Mouse (Mus musculus) MEL (cell line): ENCODE data around the gene Nup35. TPM values are rescaled to one million over a fixed set of nuclear protein-coding genes. Genes with fewer than 3 reads are reported as not detected.

Experiments
- DNase-seq: peaks from one replicate; pipeline ENCODE4 v3.0.0; 2011; ENCODE audit warnings: low read depth, low spot score
- H3K27ac ChIP-seq: 2 replicates; pipeline ENCODE4 v1.5.1; 2012; ENCODE audit warnings: low read depth, mild to moderate bottlenecking, control low read depth, low read length, moderate library complexity; ENCODE audit not compliant: control insufficient read depth
- H3K27me3 ChIP-seq, 2 experiments: fragments of 150-350 bp in 1 of 2; sonication (generic) in 1 of 2; 2 replicates each; pipeline ENCODE4 v1.6.1; 2012; ENCODE audit warnings: low read length in 2 of 2, mild to moderate bottlenecking in 2 of 2, improper control_type of control experiment in 1 of 2, moderate library complexity in 1 of 2; ENCODE audit not compliant: insufficient read depth in 2 of 2, control insufficient read depth in 1 of 2
- H3K36me3 ChIP-seq, 2 experiments: 2 replicates each; pipeline ENCODE4 v1.6.1; 2012 to 2014; ENCODE audit warnings: low read length in 2 of 2, improper control_type of control experiment in 1 of 2, inconsistent platforms in 1 of 2, mild to moderate bottlenecking in 1 of 2; ENCODE audit not compliant: insufficient read depth in 2 of 2, control insufficient read depth in 1 of 2
- H3K4me1 ChIP-seq, 2 experiments: fragments of 150-350 bp in 1 of 2; sonication (generic) in 1 of 2; 2 replicates each; pipeline ENCODE4 v1.6.1; 2012; ENCODE audit warnings: low read length in 2 of 2, improper control_type of control experiment in 1 of 2, mild to moderate bottlenecking in 1 of 2; ENCODE audit not compliant: insufficient read depth in 2 of 2, control insufficient read depth in 1 of 2
- H3K4me3 ChIP-seq, 2 experiments: fragments of 150-350 bp in 1 of 2; sonication (generic) in 1 of 2; 2 replicates each; pipeline ENCODE4 v1.5.1; 2012; ENCODE audit warnings: low read depth in 2 of 2, low read length in 2 of 2, mild to moderate bottlenecking in 2 of 2, moderate library complexity in 2 of 2, control low read depth in 1 of 2, improper control_type of control experiment in 1 of 2; ENCODE audit not compliant: control insufficient read depth in 1 of 2, insufficient read depth in 1 of 2
- H3K79me2 ChIP-seq: 2 replicates; pipeline ENCODE4 v1.6.1; 2012; ENCODE audit warnings: mild to moderate bottlenecking, low read length, moderate library complexity; ENCODE audit not compliant: control insufficient read depth, poor library complexity, insufficient read depth
- H3K9ac ChIP-seq: 2 replicates; pipeline ENCODE4 v1.6.1; 2012; ENCODE audit warnings: low read depth, mild to moderate bottlenecking, control low read depth, low read length, moderate library complexity; ENCODE audit not compliant: control insufficient read depth, poor library complexity, severe bottlenecking
- H3K9me3 ChIP-seq: fragments of 150-350 bp; sonication (generic); replicated peaks from 2 replicates; pipeline ENCODE4 v1.6.1; 2012; ENCODE audit warnings: mild to moderate bottlenecking, low read length, improper control_type of control experiment, moderate library complexity; ENCODE audit not compliant: insufficient read depth
- BHLHE40 ChIP-seq: IDR thresholded peaks from 2 replicates; pipeline ENCODE4 v1.6.1; 2012; ENCODE audit warnings: low read depth, mild to moderate bottlenecking, inconsistent platforms, low read length, improper control_type of control experiment, borderline replicate concordance
- CHD1 ChIP-seq: IDR thresholded peaks from 2 replicates; pipeline ENCODE4 v1.6.1; 2012; ENCODE audit warnings: low read depth, mild to moderate bottlenecking, inconsistent platforms, low read length, improper control_type of control experiment
- CTCF ChIP-seq, 3 experiments: IDR thresholded peaks in 2 of 3; conservative IDR thresholded peaks in 1 of 3; 2 replicates each; pipeline ENCODE4 v1.5.1; 2011 to 2012; ENCODE audit warnings: low read length in 3 of 3, low read depth in 2 of 3, mild to moderate bottlenecking in 2 of 3, improper control_type of control experiment in 1 of 3, inconsistent platforms in 1 of 3, mixed read lengths in 1 of 3, moderate library complexity in 1 of 3; ENCODE audit not compliant: control insufficient read depth in 1 of 3, insufficient read depth in 1 of 3, poor library complexity in 1 of 3, severe bottlenecking in 1 of 3
- ELF1 ChIP-seq: IDR thresholded peaks from 2 replicates; pipeline ENCODE4 v1.6.1; 2014; ENCODE audit warnings: low read depth, mild to moderate bottlenecking, inconsistent platforms, low read length, improper control_type of control experiment, moderate library complexity
- EP300 ChIP-seq, 2 experiments: IDR thresholded peaks; 2 replicates each; pipeline ENCODE4 v1.6.1; 2011; ENCODE audit warnings: improper control_type of control experiment in 2 of 2, low read length in 2 of 2, low read depth in 1 of 2, mild to moderate bottlenecking in 1 of 2
- ETS1 ChIP-seq: IDR thresholded peaks from 2 replicates; pipeline ENCODE4 v1.6.1; 2012; ENCODE audit warnings: low read depth, mild to moderate bottlenecking, inconsistent platforms, low read length, improper control_type of control experiment, moderate library complexity
- GABPA ChIP-seq: IDR thresholded peaks from 2 replicates; pipeline ENCODE4 v1.6.1; 2012; ENCODE audit warnings: low read depth, mild to moderate bottlenecking, inconsistent platforms, low read length, improper control_type of control experiment, moderate library complexity
- GATA1 ChIP-seq: IDR thresholded peaks from 2 replicates; pipeline ENCODE4 v1.6.1; 2011; ENCODE audit warnings: low read depth, low read length, improper control_type of control experiment
- JUND ChIP-seq: IDR thresholded peaks from 2 replicates; pipeline ENCODE4 v1.6.1; 2011; ENCODE audit warnings: low read depth, mild to moderate bottlenecking, improper control_type of control experiment, low read length
- KAT2A ChIP-seq: conservative IDR thresholded peaks from 2 replicates; pipeline ENCODE4 v1.6.1; 2012; ENCODE audit warnings: low read depth, low read length, improper control_type of control experiment, inconsistent platforms
- MAFK ChIP-seq: IDR thresholded peaks from 2 replicates; pipeline ENCODE4 v1.6.1; 2011; ENCODE audit warnings: low read depth, mild to moderate bottlenecking, low read length, improper control_type of control experiment, borderline replicate concordance
- MAX ChIP-seq: IDR thresholded peaks from 2 replicates; pipeline ENCODE4 v1.6.1; 2011; ENCODE audit warnings: low read length, improper control_type of control experiment
- MEF2A ChIP-seq: IDR thresholded peaks from 2 replicates; pipeline ENCODE4 v1.6.1; 2014; ENCODE audit warnings: low read depth, mild to moderate bottlenecking, inconsistent platforms, low read length, improper control_type of control experiment; ENCODE audit not compliant: poor library complexity, insufficient replicate concordance, severe bottlenecking; ENCODE audit errors: extremely low read depth
- MXI1 ChIP-seq: IDR thresholded peaks from 2 replicates; pipeline ENCODE4 v1.6.1; 2011; ENCODE audit warnings: mild to moderate bottlenecking, low read depth, low read length, improper control_type of control experiment
- MYB ChIP-seq: IDR thresholded peaks from 2 replicates; pipeline ENCODE4 v1.6.1; 2011; ENCODE audit warnings: mild to moderate bottlenecking, low read depth, low read length, improper control_type of control experiment
- MYC ChIP-seq: IDR thresholded peaks from 2 replicates; pipeline ENCODE4 v1.6.1; 2011; ENCODE audit warnings: low read depth, mild to moderate bottlenecking, low read length, improper control_type of control experiment, moderate library complexity
- NELFE ChIP-seq: IDR thresholded peaks from 2 replicates; pipeline ENCODE4 v1.6.1; 2011; ENCODE audit warnings: low read depth, low read length, improper control_type of control experiment
- NRF1 ChIP-seq: IDR thresholded peaks from 2 replicates; pipeline ENCODE4 v1.6.1; 2014; ENCODE audit warnings: low read depth, mild to moderate bottlenecking, inconsistent platforms, low read length, improper control_type of control experiment, moderate library complexity; ENCODE audit not compliant: poor library complexity, insufficient read depth, severe bottlenecking
- POLR2A ChIP-seq, 2 experiments: IDR thresholded peaks; 2 replicates each; pipeline ENCODE4 v1.6.1; 2011 to 2012; ENCODE audit warnings: low read length in 2 of 2, mild to moderate bottlenecking in 2 of 2, control low read depth in 1 of 2, improper control_type of control experiment in 1 of 2, low read depth in 1 of 2, moderate library complexity in 1 of 2; ENCODE audit not compliant: control insufficient read depth in 1 of 2, insufficient read depth in 1 of 2, poor library complexity in 1 of 2
- POLR2AphosphoS2 ChIP-seq: IDR thresholded peaks from 2 replicates; pipeline ENCODE4 v1.6.1; 2011; ENCODE audit warnings: low read length, improper control_type of control experiment
- RAD21 ChIP-seq: IDR thresholded peaks from 2 replicates; pipeline ENCODE4 v1.6.1; 2011; ENCODE audit warnings: mild to moderate bottlenecking, low read depth, low read length, improper control_type of control experiment
- SIN3A ChIP-seq: IDR thresholded peaks from 2 replicates; pipeline ENCODE4 v1.6.1; 2012; ENCODE audit warnings: low read length, improper control_type of control experiment, inconsistent platforms
- SMC3 ChIP-seq: IDR thresholded peaks from 2 replicates; pipeline ENCODE4 v1.6.1; 2011; ENCODE audit warnings: low read depth, low read length, improper control_type of control experiment
- TAL1 ChIP-seq: IDR thresholded peaks from 2 replicates; pipeline ENCODE4 v1.6.1; 2012; ENCODE audit warnings: mild to moderate bottlenecking, inconsistent platforms, low read length, moderate library complexity, mixed read lengths
- TBP ChIP-seq: IDR thresholded peaks from 2 replicates; pipeline ENCODE4 v1.8.0; 2011; ENCODE audit warnings: low read depth, low read length, improper control_type of control experiment
- TCF12 ChIP-seq: IDR thresholded peaks from 2 replicates; pipeline ENCODE4 v1.6.1; 2014; ENCODE audit warnings: low read depth, mild to moderate bottlenecking, inconsistent platforms, low read length, improper control_type of control experiment, moderate library complexity
- UBTF ChIP-seq: IDR thresholded peaks from 2 replicates; pipeline ENCODE4 v1.6.1; 2012; ENCODE audit warnings: low read depth, mild to moderate bottlenecking, inconsistent platforms, low read length, improper control_type of control experiment, moderate library complexity, borderline replicate concordance; ENCODE audit not compliant: insufficient read depth
- USF1 ChIP-seq: IDR thresholded peaks from 2 replicates; pipeline ENCODE4 v1.6.1; 2014; ENCODE audit warnings: low read depth, mild to moderate bottlenecking, inconsistent platforms, low read length, improper control_type of control experiment, moderate library complexity
- USF2 ChIP-seq, 2 experiments: IDR thresholded peaks; 2 replicates each; pipeline ENCODE4 v1.6.1; 2011 to 2012; ENCODE audit warnings: improper control_type of control experiment in 2 of 2, low read length in 2 of 2, borderline replicate concordance in 1 of 2, inconsistent platforms in 1 of 2, low read depth in 1 of 2, mild to moderate bottlenecking in 1 of 2; ENCODE audit not compliant: insufficient read depth in 1 of 2
- ZC3H11A ChIP-seq: IDR thresholded peaks from 2 replicates; pipeline ENCODE4 v1.6.1; 2012; ENCODE audit warnings: low read depth, mild to moderate bottlenecking, inconsistent platforms, low read length, improper control_type of control experiment
- ZKSCAN1 ChIP-seq: IDR thresholded peaks from 2 replicates; pipeline ENCODE4 v1.6.1; 2012; ENCODE audit warnings: low read depth, mild to moderate bottlenecking, inconsistent platforms, low read length, improper control_type of control experiment, moderate library complexity
- ZMIZ1 ChIP-seq: IDR thresholded peaks from 2 replicates; pipeline ENCODE4 v1.6.1; 2012; ENCODE audit warnings: low read depth, mild to moderate bottlenecking, inconsistent platforms, low read length, improper control_type of control experiment, moderate library complexity
- ZNF384 ChIP-seq: IDR thresholded peaks from 2 replicates; pipeline ENCODE4 v1.6.1; 2012; ENCODE audit warnings: low read depth, mild to moderate bottlenecking, inconsistent platforms, low read length, improper control_type of control experiment
- polyA plus RNA-seq, 2 experiments: library from polyadenylated mRNA; stranded (reverse) in 1 of 2; unstranded in 1 of 2; fragments of >175 nt in 1 of 2; fragments of >200 nt in 1 of 2; gene quantifications; 2 replicates each; pipeline versions ENCODE4 v1.2.1 to v1.2.4; 2012; ENCODE audit warnings: low replicate concordance in 2 of 2, low read depth in 1 of 2; ENCODE audit not compliant: insufficient read length in 2 of 2, insufficient read depth in 1 of 2, missing spikeins in 1 of 2
- total RNA-seq: library from RNA; depleted of rRNA; stranded (reverse); fragments of 300-350 nt; gene quantifications from 2 replicates; pipeline ENCODE4 v1.2.3, GENCODE M21; 2012; rRNA removed

Gene Nup35
- total RNA-seq (49.6 and 51.5 TPM in 2 replicates), polyA plus RNA-seq (10 to 100 TPM in 1 of 2 experiments, not detected in 1; 36.1 TPM)

DNA sequence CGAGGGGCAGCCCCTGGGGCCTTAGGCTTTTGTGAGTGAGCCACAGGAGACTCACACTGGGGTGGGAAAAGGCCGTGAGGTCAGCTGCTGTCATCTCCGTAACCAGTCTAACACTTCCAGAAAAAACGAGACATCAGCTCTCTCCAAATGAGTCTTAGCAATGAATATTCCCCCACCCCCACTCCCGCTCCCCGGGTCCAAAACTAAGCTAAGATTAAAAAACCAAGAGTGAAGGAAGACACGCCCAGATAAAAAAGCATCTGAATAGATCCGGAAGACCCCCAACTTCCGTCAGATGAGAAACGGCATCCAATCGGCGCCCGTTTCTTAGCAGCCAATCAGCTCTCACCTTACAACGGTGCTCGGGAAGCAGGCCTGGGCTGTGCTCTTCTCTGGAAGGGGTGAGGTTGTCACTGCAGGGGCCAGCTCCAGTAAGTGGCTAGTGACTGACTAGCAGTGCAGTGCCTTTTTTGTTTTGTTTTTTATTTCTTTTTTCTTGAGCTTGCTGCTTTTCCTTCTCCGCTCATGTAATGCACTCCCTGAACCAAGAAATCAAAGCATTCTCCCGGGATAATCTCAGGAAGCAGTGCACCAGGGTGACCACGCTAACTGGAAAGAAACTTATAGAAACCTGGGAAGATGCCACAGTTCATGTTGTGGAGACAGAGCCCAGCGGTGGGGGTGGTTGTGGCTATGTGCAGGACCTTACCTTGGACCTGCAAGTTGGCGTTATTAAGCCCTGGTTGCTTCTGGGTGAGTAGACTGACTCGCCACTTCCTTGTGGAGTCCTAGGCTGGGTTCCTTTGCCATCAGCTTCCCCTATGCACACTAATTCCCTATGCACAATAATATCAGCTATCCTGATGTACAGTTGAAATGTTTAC, at the start of gene Nup35, which contains the start of gene Dusp19:
TSS of gene Nup35 (plus strand) at position 383 of the 884 bp plus-strand sequence.
TSS of gene Dusp19 (plus strand) at position 192 of the 884 bp plus-strand sequence.
- Histone ChIP-seq H3K27me3 (no peaks in the 10 kb centered on the region), H3K4me3 (peak within 1 kb of the TSS; percentile 90 to 93), H3K36me3 (peaks cover 0 to 17% of the 10 kb centered on the region in 2 experiments; a peak in 2 of 4 replicates), H3K27ac (peak within 1 kb of the TSS; percentile 90), H3K4me1 (peaks cover 0 to 2% of the 10 kb centered on the region in 2 experiments; a peak in 2 of 4 replicates), H3K9ac (peak within 1 kb of the TSS; percentile 89), H3K9me3 (no peaks in the 10 kb centered on the region), H3K79me2 (peaks cover 6% of the 10 kb centered on the region; the same call in 1 of the 2 replicates)
- peak; percentile 97 for DNase-seq
- TF ChIP-seq GATA1 (no peak; the same call in 1 of the 2 replicates), RAD21 (no peak), USF1 (peak; percentile 73), MAX (peak; percentile 39; the same call in 1 of the 2 replicates), USF2 (IDR thresholded peaks at IDR 0.05; ENCODE audit: borderline replicate concordance in 1 of 2, insufficient read depth in 1 of 2, low read depth in 1 of 2, low read length in 2 of 2) (no peak), GABPA (peak; percentile 77; the same call in 1 of the 2 replicates), NELFE (peak; percentile 93), POLR2AphosphoS2 (peak; percentile 89), EP300 (IDR thresholded peaks at IDR 0.05; ENCODE audit: low read depth in 1 of 2, low read length in 2 of 2) (peak in 1 of 2 experiments; percentile 63; a peak in 1 of 4 replicates), NRF1 (0 out of 2 replicates have a peak, but pooled peaks have one; percentile 27), UBTF (no peak), JUND (no peak), ELF1 (peak; percentile 93), MYC (peak; percentile 72; the same call in 1 of the 2 replicates), CHD1 (0 out of 2 replicates have a peak, but pooled peaks have one; percentile 63), SMC3 (no peak), ZMIZ1 (peak; percentile 90), ZNF384 (peak; percentile 77), CTCF (IDR thresholded peaks at IDR 0.05 in 2 of 3, conservative IDR thresholded peaks at IDR 0.05 in 1 of 3; ENCODE audit: control insufficient read depth in 1 of 3, insufficient read depth in 1 of 3, low read depth in 2 of 3, low read length in 3 of 3, poor library complexity in 1 of 3, severe bottlenecking in 1 of 3) (no peak), SIN3A (peak; percentile 93), TCF12 (peak; percentile 77), ETS1 (peak; percentile 81), TAL1 (no peak), MXI1 (peak; percentile 86), ZC3H11A (no peak), MAFK (peak; percentile 7; the same call in 1 of the 2 replicates), TBP (peak; percentile 89), BHLHE40 (peak; percentile 38; the same call in 1 of the 2 replicates), POLR2A (IDR thresholded peaks at IDR 0.05; ENCODE audit: control insufficient read depth in 1 of 2, insufficient read depth in 1 of 2, low read depth in 1 of 2, low read length in 2 of 2, poor library complexity in 1 of 2) (peak; percentile 70 to 92; a peak in 3 of 4 replicates), ZKSCAN1 (no peak), KAT2A (peak; percentile 74), MYB (0 out of 2 replicates have a peak, but pooled peaks have one; percentile 24), MEF2A (no peak)
